Mouse (Mus musculus) forebrain, postnatal 0 days (tissue): ENCODE results near the gene Olfr635. TPM values are rescaled to one million over a fixed set of nuclear protein-coding genes. Genes with fewer than 3 reads are reported as not detected.

Experiments used
- ATAC-seq: fragments of 200-750 bp; cut with Nextera tagmentation; 2 replicates; pipeline ENCODE4 v1.8.0; 2017; ENCODE audit warnings: mild to moderate bottlenecking, moderate library complexity
- DNase-seq: peaks from one replicate; pipeline ENCODE4 v3.0.0-alpha.2; 2015
- H3K27ac ChIP-seq: fragments of 300-500 bp; sonication (generic); 2 replicates; pipeline ENCODE4 v1.5.1; 2014; ENCODE audit warnings: low read depth, mild to moderate bottlenecking, antibody characterized with exemption, low read length, moderate library complexity, mixed read lengths
- H3K27me3 ChIP-seq: fragments of 300-500 bp; sonication (generic); 2 replicates; pipeline ENCODE4 v1.6.1; 2014; ENCODE audit warnings: mild to moderate bottlenecking, low read length, mixed read lengths; ENCODE audit not compliant: insufficient read depth
- H3K36me3 ChIP-seq: fragments of 300-500 bp; sonication (generic); 2 replicates; pipeline ENCODE4 v1.6.1; 2014; ENCODE audit warnings: mild to moderate bottlenecking, moderate library complexity; ENCODE audit not compliant: insufficient read depth
- H3K4me1 ChIP-seq: fragments of 300-500 bp; sonication (generic); 2 replicates; pipeline ENCODE4 v1.6.1; 2014; ENCODE audit warnings: antibody characterized with exemption; ENCODE audit not compliant: insufficient read depth
- H3K4me2 ChIP-seq: fragments of 300-500 bp; sonication (generic); 2 replicates; pipeline ENCODE4 v1.6.1; 2014; ENCODE audit warnings: low read depth, mild to moderate bottlenecking, moderate library complexity
- H3K4me3 ChIP-seq: fragments of 300-500 bp; sonication (generic); 2 replicates; pipeline ENCODE4 v1.5.1; 2014; ENCODE audit warnings: low read depth, low read length, mixed read lengths
- H3K9ac ChIP-seq: fragments of 300-500 bp; sonication (generic); 2 replicates; pipeline ENCODE4 v1.6.1; 2014; ENCODE audit warnings: mild to moderate bottlenecking
- H3K9me3 ChIP-seq: fragments of 300-500 bp; sonication (generic); 2 replicates; pipeline ENCODE4 v1.6.1; 2016; ENCODE audit warnings: low read length
- CTCF ChIP-seq: sonication (generic); IDR thresholded peaks from 2 replicates; pipeline ENCODE4 v1.5.1; 2016; ENCODE audit warnings: antibody characterized with exemption, control low read depth, low read depth
- WGBS: fragments of 180-500 bp; shearing (Covaris S2); extraction: QIAGEN DNeasy Blood & Tissue Kit; methylation state at CpG from one replicate; pipeline ENCODE4 v1.1.7; 2014; 5-methylcytosine and 5-hydroxymethylcytosine counted together
- polyA plus RNA-seq: library from polyadenylated mRNA; unstranded; fragments of >200 nt; fragmentation: Nextera tagmentation; extraction: Ambion mirVana; gene quantifications from 2 replicates; pipeline ENCODE4 v1.2.1, GENCODE M21; 2015
- total RNA-seq: library from RNA; depleted of rRNA; stranded (reverse); fragments of >200 nt; gene quantifications from 2 replicates; pipeline ENCODE4 v1.2.3, GENCODE M21; 2014; rRNA removed

The Olfr635 gene
- total and polyA plus RNA-seq, 2 experiments from 2014 or later, result not detected

GRCm38 (mm10) chr7:103999124-103999523, 28.2 kb downstream of the Olfr635 start:
- Histone ChIP-seq H3K36me3 (no peaks in the 10 kb centered on the region), H3K4me1 (no peaks in the 10 kb centered on the region), H3K27me3 (no peaks in the 10 kb centered on the region), H3K9ac (no peak overlapping the region), H3K9me3 (no peaks in the 10 kb centered on the region), H3K4me3 (no peak overlapping the region), H3K4me2 (no peak overlapping the region), H3K27ac (no peak overlapping the region)
- no peak for ATAC-seq
- no peak for TF ChIP-seq CTCF
- no peak for DNase-seq

- DNase-seq (no peak), ATAC-seq (no peak)
- H3K27me3 ChIP-seq, result no peaks in the 10 kb centered on the region
- TF ChIP-seq CTCF, result no peak
- H3K9ac ChIP-seq, result no peak within 1 kb of the TSS
- no peaks in the 10 kb centered on the region for H3K36me3 ChIP-seq
- H3K27ac ChIP-seq, result no peak within 1 kb of the TSS
- no peak within 1 kb of the TSS for H3K4me3 ChIP-seq
- H3K4me2 ChIP-seq, result no peak within 1 kb of the TSS
- H3K9me3 ChIP-seq, result no peaks in the 10 kb centered on the region
- no peaks in the 10 kb centered on the region for H3K4me1 ChIP-seq
Observed at GRCm38 (mm10) chr7:104017203-104017602, 46.3 kb downstream of the Olfr635 start, which contains the start of gene Olfr639. Gene Olfr639 (minus strand): TSS chr7:104017303.

GRCm38 (mm10) chr7:104018953-104019352, 48.0 kb downstream of the Olfr635 start:
- 78% methylated on average over 1 of the region's 1 CpGs for WGBS
- ATAC-seq (no peak), DNase-seq (no peak)

GRCm38 (mm10) chr7:104021651-104022050, 50.7 kb downstream of the Olfr635 start:
- Histone ChIP-seq H3K36me3 (no peaks in the 10 kb centered on the region), H3K9me3 (no peaks in the 10 kb centered on the region), H3K9ac (no peak overlapping the region), H3K4me2 (no peak overlapping the region), H3K4me1 (no peaks in the 10 kb centered on the region), H3K27ac (no peak overlapping the region), H3K27me3 (no peaks in the 10 kb centered on the region), H3K4me3 (no peak overlapping the region)
- TF ChIP-seq CTCF, result no peak
- ATAC-seq (no peak), DNase-seq (no peak)
- 90% methylated on average over 6 of the region's 6 CpGs for WGBS

More at GRCm38 (mm10) chr7:104018953-104019352, 48.0 kb downstream of the Olfr635 start:
- H3K9me3 ChIP-seq, result no peaks in the 10 kb centered on the region
- no peaks in the 10 kb centered on the region for H3K27me3 ChIP-seq
- H3K4me3 ChIP-seq, result no peak overlapping the region
- no peak overlapping the region for H3K4me2 ChIP-seq
- no peaks in the 10 kb centered on the region for H3K4me1 ChIP-seq
- no peak overlapping the region for H3K27ac ChIP-seq
- TF ChIP-seq CTCF, result no peak
- H3K36me3 ChIP-seq, result no peaks in the 10 kb centered on the region
- no peak overlapping the region for H3K9ac ChIP-seq

GRCm38 (mm10) chr7:104025473-104025872, 54.5 kb downstream of the Olfr635 start, which contains the start of gene Olfr640:
Gene Olfr640 (minus strand): TSS chr7:104025573.
- no peaks in the 10 kb centered on the region for H3K27me3 ChIP-seq
- H3K9me3 ChIP-seq, result no peaks in the 10 kb centered on the region
- no peak for ATAC-seq
- no peaks in the 10 kb centered on the region for H3K36me3 ChIP-seq
- no peak for DNase-seq
- no peak within 1 kb of the TSS for H3K4me2 ChIP-seq
- TF ChIP-seq CTCF, result no peak
- no peaks in the 10 kb centered on the region for H3K4me1 ChIP-seq
- no peak within 1 kb of the TSS for H3K9ac ChIP-seq
- 83% methylated on average over 6 of the region's 6 CpGs for WGBS
- H3K4me3 ChIP-seq, result no peak within 1 kb of the TSS
- no peak within 1 kb of the TSS for H3K27ac ChIP-seq

- no peak overlapping the region for H3K4me2 ChIP-seq
- TF ChIP-seq CTCF, result no peak
- ATAC-seq (no peak), DNase-seq (no peak)
- H3K9me3 ChIP-seq, result no peaks in the 10 kb centered on the region
- no peak overlapping the region for H3K4me3 ChIP-seq
- H3K4me1 ChIP-seq, result no peaks in the 10 kb centered on the region
- no peak overlapping the region for H3K27ac ChIP-seq
- H3K36me3 ChIP-seq, result no peaks in the 10 kb centered on the region
- no peaks in the 10 kb centered on the region for H3K27me3 ChIP-seq
- WGBS, result 83% methylated on average over 3 of the region's 3 CpGs
- H3K9ac ChIP-seq, result no peak overlapping the region
Observed at GRCm38 (mm10) chr7:104026978-104027377, 56.0 kb downstream of the Olfr635 start.

- H3K4me1 ChIP-seq, result no peaks in the 10 kb centered on the region
- no peaks in the 10 kb centered on the region for H3K9me3 ChIP-seq
- no peak within 1 kb of the TSS for H3K4me2 ChIP-seq
- no peak within 1 kb of the TSS for H3K27ac ChIP-seq
- no peak for DNase-seq
- no peaks in the 10 kb centered on the region for H3K27me3 ChIP-seq
- no peak for ATAC-seq
- TF ChIP-seq CTCF, result no peak
- H3K9ac ChIP-seq, result no peak within 1 kb of the TSS
- H3K36me3 ChIP-seq, result no peaks in the 10 kb centered on the region
- H3K4me3 ChIP-seq, result no peak within 1 kb of the TSS
- WGBS, result 61% methylated on average over 1 of the region's 1 CpGs
Observed at GRCm38 (mm10) chr7:104035145-104035544, 64.2 kb downstream of the Olfr635 start, which contains the start of gene Olfr641. Gene Olfr641 (plus strand): TSS chr7:104035445.

Other genes starting within 250 kb of the Olfr635 start
Only the 30 nearest of the 34 such genes appear.
- gene Olfr630, start 213.8 kb upstream of the Olfr635 start, total RNA-seq, result not detected in 2 replicates
- not detected in 2 replicates for gene Olfr630, start 213.8 kb upstream of the Olfr635 start, polyA plus RNA-seq
- not detected in 2 replicates for gene Olfr69, start 199.6 kb upstream of the Olfr635 start, total RNA-seq
- not detected in 2 replicates for gene Olfr69, start 199.6 kb upstream of the Olfr635 start, polyA plus RNA-seq
- gene Olfr68, start 191.5 kb upstream of the Olfr635 start, total RNA-seq, result not detected in 2 replicates
- gene Olfr68, start 191.5 kb upstream of the Olfr635 start, polyA plus RNA-seq, result not detected in 2 replicates
- not detected in 2 replicates for gene Olfr67, start 179.3 kb upstream of the Olfr635 start, total RNA-seq
- gene Olfr67, start 179.3 kb upstream of the Olfr635 start, polyA plus RNA-seq, result not detected in 2 replicates
- 105 and 224 TPM in 2 replicates for gene Hbb-bt, start 157.2 kb upstream of the Olfr635 start, total RNA-seq
- 190 and 259 TPM in 2 replicates for gene Hbb-bt, start 157.2 kb upstream of the Olfr635 start, polyA plus RNA-seq
- 815 and 1,167 TPM in 2 replicates for gene Hbb-bs, start 143.1 kb upstream of the Olfr635 start, total RNA-seq
- gene Hbb-bs, start 143.1 kb upstream of the Olfr635 start, polyA plus RNA-seq, result 757 and 1,200 TPM in 2 replicates
- not detected in 2 replicates for gene Hbb-bh2, start 130.6 kb upstream of the Olfr635 start, total RNA-seq
- gene Hbb-bh2, start 130.6 kb upstream of the Olfr635 start, polyA plus RNA-seq, result not detected in 2 replicates
- not detected in 2 replicates for gene Hbb-bh1, start 128.0 kb upstream of the Olfr635 start, total RNA-seq
- gene Hbb-bh1, start 128.0 kb upstream of the Olfr635 start, polyA plus RNA-seq, result not detected in 2 replicates
- 1.0 TPM in 1 of 2 replicates, not detected in the other for gene Hbb-y, start 117.9 kb upstream of the Olfr635 start, total RNA-seq
- 0.87 and 1.3 TPM in 2 replicates for gene Hbb-y, start 117.9 kb upstream of the Olfr635 start, polyA plus RNA-seq
- not detected in 2 replicates for gene Olfr66, start 84.9 kb upstream of the Olfr635 start, total RNA-seq
- not detected in 2 replicates for gene Olfr66, start 84.9 kb upstream of the Olfr635 start, polyA plus RNA-seq
- gene Olfr64, start 76.7 kb upstream of the Olfr635 start, total RNA-seq, result not detected in 2 replicates
- gene Olfr64, start 76.7 kb upstream of the Olfr635 start, polyA plus RNA-seq, result not detected in 2 replicates
- gene Olfr65, start 67.7 kb upstream of the Olfr635 start, total RNA-seq, result not detected in 2 replicates
- not detected in 2 replicates for gene Olfr65, start 67.7 kb upstream of the Olfr635 start, polyA plus RNA-seq
- not detected in 2 replicates for gene Olfr631, start 42.3 kb upstream of the Olfr635 start, total RNA-seq
- not detected in 2 replicates for gene Olfr631, start 42.3 kb upstream of the Olfr635 start, polyA plus RNA-seq
- not detected in 2 replicates for gene Olfr632, start 36.8 kb upstream of the Olfr635 start, total RNA-seq
- gene Olfr632, start 36.8 kb upstream of the Olfr635 start, polyA plus RNA-seq, result not detected in 2 replicates
- not detected in 2 replicates for gene Olfr633, start 26.7 kb upstream of the Olfr635 start, total RNA-seq
- not detected in 2 replicates for gene Olfr633, start 26.7 kb upstream of the Olfr635 start, polyA plus RNA-seq
- gene Olfr638, start 27.6 kb downstream of the Olfr635 start, total RNA-seq, result not detected in 2 replicates
- not detected in 2 replicates for gene Olfr638, start 27.6 kb downstream of the Olfr635 start, polyA plus RNA-seq
- not detected in 2 replicates for gene Olfr639, start 46.2 kb downstream of the Olfr635 start, total RNA-seq
- not detected in 2 replicates for gene Olfr639, start 46.2 kb downstream of the Olfr635 start, polyA plus RNA-seq
- gene Olfr640, start 54.4 kb downstream of the Olfr635 start, total RNA-seq, result 0.57 TPM in 1 of 2 replicates, not detected in the other
- not detected in 2 replicates for gene Olfr640, start 54.4 kb downstream of the Olfr635 start, polyA plus RNA-seq
- not detected in 2 replicates for gene Olfr641, start 64.3 kb downstream of the Olfr635 start, total RNA-seq
- gene Olfr641, start 64.3 kb downstream of the Olfr635 start, polyA plus RNA-seq, result not detected in 2 replicates
- gene Olfr642, start 81.5 kb downstream of the Olfr635 start, total RNA-seq, result not detected in 2 replicates
- gene Olfr642, start 81.5 kb downstream of the Olfr635 start, polyA plus RNA-seq, result not detected in 2 replicates
- not detected in 2 replicates for gene 4930516K23Rik, start 90.3 kb downstream of the Olfr635 start, total RNA-seq
- not detected in 2 replicates for gene 4930516K23Rik, start 90.3 kb downstream of the Olfr635 start, polyA plus RNA-seq
- gene Olfr644, start 100.7 kb downstream of the Olfr635 start, total RNA-seq, result not detected in 2 replicates
- not detected in 2 replicates for gene Olfr644, start 100.7 kb downstream of the Olfr635 start, polyA plus RNA-seq
- not detected in 2 replicates for gene Olfr645, start 114.3 kb downstream of the Olfr635 start, total RNA-seq
- gene Olfr645, start 114.3 kb downstream of the Olfr635 start, polyA plus RNA-seq, result not detected in 2 replicates
- gene Olfr646, start 133.7 kb downstream of the Olfr635 start, total RNA-seq, result not detected in 2 replicates
- gene Olfr646, start 133.7 kb downstream of the Olfr635 start, polyA plus RNA-seq, result not detected in 2 replicates
- gene Ubqln5, start 158.7 kb downstream of the Olfr635 start, total RNA-seq, result not detected in 2 replicates
- gene Ubqln5, start 158.7 kb downstream of the Olfr635 start, polyA plus RNA-seq, result not detected in 2 replicates
- not detected in 2 replicates for gene Olfr643, start 166.3 kb downstream of the Olfr635 start, total RNA-seq
- gene Olfr643, start 166.3 kb downstream of the Olfr635 start, polyA plus RNA-seq, result not detected in 2 replicates
- gene Ubqln3, start 172.1 kb downstream of the Olfr635 start, total RNA-seq, result not detected in 2 replicates
- not detected in 2 replicates for gene Ubqln3, start 172.1 kb downstream of the Olfr635 start, polyA plus RNA-seq
- gene Ubqlnl, start 179.4 kb downstream of the Olfr635 start, total RNA-seq, result not detected in 2 replicates
- gene Ubqlnl, start 179.4 kb downstream of the Olfr635 start, polyA plus RNA-seq, result not detected in 2 replicates
- gene Olfm5, start 193.7 kb downstream of the Olfr635 start, total RNA-seq, result not detected in 2 replicates
- 0.10 TPM in 1 of 2 replicates, not detected in the other for gene Olfm5, start 193.7 kb downstream of the Olfr635 start, polyA plus RNA-seq
- not detected in 2 replicates for gene Olfr648, start 212.2 kb downstream of the Olfr635 start, total RNA-seq
- 0.24 and 0.28 TPM in 2 replicates for gene Olfr648, start 212.2 kb downstream of the Olfr635 start, polyA plus RNA-seq